Mouse (Mus musculus) thymus, adult 2 months (tissue): ENCODE measurements around the gene Myo1e.

Source experiments
- CTCF ChIP-seq: fragments of 200-500 bp; IDR thresholded peaks from 2 replicates; pipeline ENCODE4 v1.5.1; 2012; ENCODE audit warnings: mild to moderate bottlenecking, control low read depth, low read length, moderate library complexity, borderline replicate concordance; ENCODE audit not compliant: control insufficient read depth, poor library complexity, insufficient read depth; ENCODE audit errors: extremely low read depth
- POLR2A ChIP-seq: fragments of 200-500 bp; IDR thresholded peaks from 2 replicates; pipeline ENCODE4 v1.6.1; 2012; ENCODE audit warnings: mild to moderate bottlenecking, low read length, control low read depth, moderate library complexity; ENCODE audit not compliant: control insufficient read depth, poor library complexity, insufficient read depth; ENCODE audit errors: extremely low read depth

DNA sequence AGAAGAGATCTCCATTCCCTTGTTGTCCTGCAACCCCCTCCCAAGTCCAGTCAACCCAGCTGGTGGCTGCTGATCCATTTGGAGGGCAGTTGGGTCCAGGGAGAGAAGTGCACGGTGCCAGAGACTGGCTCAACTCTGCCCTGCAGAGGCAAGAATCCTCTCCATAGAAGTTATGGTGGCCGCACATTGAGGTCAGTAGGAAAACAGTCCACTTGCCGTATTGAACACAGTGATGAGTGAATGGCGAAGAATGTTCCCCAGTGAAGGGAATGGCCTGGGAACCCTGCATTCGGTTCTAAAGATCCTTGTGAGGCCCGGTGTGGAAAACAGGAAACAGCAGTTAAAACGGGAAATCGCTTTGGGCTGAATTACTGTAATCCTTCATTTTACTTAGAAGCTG is 56.0 kb downstream of the Myo1e start:
- TF ChIP-seq CTCF, result no peak
- no peak for TF ChIP-seq POLR2A
